Mouse (Mus musculus) R1 (cell line): ENCODE results near the gene Traf3ip3.
A peak's percentile ranks its signal among the peaks of the same experiment; 100 is the strongest.

ENCODE experiments used
- DNase-seq: peaks from one replicate; pipeline ENCODE4 v3.0.0-alpha.2; 2018; ENCODE audit warnings: low read depth, low spot score

Gene Traf3ip3

GRCm38 (mm10) chr1:193207503-193207902 lies 6.0 kb upstream of the Traf3ip3 start, which contains the start of gene Lamb3:
Gene Lamb3 (plus strand): TSS chr1:193207699.
- no peak for DNase-seq

- no peak for DNase-seq
Observed at GRCm38 (mm10) chr1:193205431-193205830, 3.9 kb upstream of the Traf3ip3 start.

GRCm38 (mm10) chr1:193203821-193204220 lies 2.3 kb upstream of the Traf3ip3 start:
- no peak for DNase-seq

DNA sequence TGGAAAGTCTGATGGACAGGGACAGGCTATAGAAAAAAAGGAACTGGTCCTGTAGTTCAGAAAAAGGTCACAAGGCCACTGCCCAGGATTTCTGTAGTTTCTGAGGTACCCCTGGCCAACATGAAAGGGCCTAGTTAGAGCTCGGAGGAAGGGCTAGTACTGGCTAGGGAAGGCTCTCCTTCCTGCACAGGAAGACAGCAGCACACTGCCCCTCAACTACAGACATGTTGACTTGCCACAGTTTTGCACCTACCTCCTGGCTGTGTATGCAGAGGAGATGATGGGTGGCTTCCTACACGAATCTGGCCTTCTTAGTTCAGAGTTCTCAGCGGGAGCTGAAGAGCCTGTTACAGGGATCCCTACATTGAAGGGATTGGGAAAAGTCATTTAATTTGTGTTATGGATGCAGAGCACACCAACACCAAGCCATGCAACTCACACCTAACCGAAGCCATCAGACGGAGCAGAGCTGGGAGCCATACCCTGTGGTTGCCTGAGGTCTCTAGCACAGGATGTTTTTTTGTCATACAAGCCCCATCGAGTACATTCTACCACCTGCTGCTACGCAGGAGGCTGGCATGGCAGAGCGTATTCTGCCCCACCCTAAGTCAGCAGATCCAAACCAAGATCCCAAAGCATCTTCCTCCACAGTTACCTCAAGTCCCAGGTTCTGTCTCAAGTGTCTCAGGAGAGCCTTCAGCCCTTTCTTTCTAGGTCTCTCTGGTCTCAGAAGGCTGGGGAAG lies 692 bp downstream of the Traf3ip3 start:
- no peak for DNase-seq

GRCm38 (mm10) chr1:193198312-193198711 lies 3.2 kb downstream of the Traf3ip3 start:
- no peak for DNase-seq

- no peak for DNase-seq
Observed at GRCm38 (mm10) chr1:193197494-193198205, 3.9 kb downstream of the Traf3ip3 start.

GRCm38 (mm10) chr1:193195169-193195810 lies 6.2 kb downstream of the Traf3ip3 start:
- DNase-seq: no peak

DNA sequence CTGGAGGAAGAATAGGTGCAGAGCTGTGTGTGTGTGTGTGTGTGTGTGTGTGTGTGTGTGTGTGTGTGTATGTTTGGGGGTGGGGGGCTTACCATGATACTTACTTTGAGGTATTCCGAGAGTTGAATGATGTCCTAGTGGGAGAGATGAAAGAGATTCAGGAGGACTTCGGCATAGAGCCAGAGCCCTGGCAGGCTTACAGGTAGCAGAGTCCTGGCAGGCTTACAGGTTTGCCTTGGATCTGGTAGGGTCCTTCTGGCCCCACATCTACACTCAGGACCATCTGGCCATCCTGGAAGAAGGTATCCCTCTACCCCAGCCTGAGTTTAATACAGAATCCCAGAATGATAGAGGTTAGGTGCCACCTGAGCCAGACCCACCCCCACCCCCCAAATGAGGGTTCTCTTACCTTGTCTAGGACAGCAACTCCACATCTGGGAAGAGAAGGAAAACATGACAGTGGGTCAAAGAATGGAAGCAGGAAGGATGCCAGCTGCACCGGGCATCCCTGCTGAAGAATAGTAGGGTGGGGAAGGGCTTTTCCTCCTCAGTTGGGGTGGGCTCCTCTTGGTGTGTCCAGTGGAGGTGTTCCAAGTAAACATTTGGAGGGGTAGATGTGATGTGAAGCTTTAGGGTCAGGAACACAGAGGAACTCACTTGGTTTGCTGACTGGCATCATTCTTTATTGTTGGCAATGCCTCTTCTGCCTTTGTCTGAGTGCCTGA lies 6.9 kb downstream of the Traf3ip3 start:
- no peak for DNase-seq

GRCm38 (mm10) chr1:193191675-193192283 lies 9.7 kb downstream of the Traf3ip3 start:
- DNase-seq: no peak

DNA sequence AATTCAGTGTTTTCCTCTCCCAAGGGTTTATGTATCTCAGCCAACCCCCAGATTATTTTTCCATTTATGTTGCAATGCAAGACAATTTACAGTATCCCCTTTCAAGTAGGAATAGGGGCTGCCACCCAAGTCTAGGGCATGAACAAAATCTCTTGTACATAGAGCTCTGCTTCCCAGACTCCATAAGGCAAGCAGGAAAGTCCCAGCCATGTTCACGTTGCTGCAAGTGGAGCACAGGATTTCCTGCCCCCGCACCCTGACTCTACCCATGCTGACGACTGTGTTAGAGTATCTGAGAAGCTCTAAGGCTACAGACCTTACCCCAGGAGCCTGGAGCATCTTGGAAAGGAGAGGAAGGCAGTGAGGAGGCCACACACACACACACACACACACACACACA lies 11.7 kb downstream of the Traf3ip3 start:
- no peak for DNase-seq

- DNase-seq: peak; percentile 7
Observed at GRCm38 (mm10) chr1:193189151-193189621, 12.3 kb downstream of the Traf3ip3 start.

DNA sequence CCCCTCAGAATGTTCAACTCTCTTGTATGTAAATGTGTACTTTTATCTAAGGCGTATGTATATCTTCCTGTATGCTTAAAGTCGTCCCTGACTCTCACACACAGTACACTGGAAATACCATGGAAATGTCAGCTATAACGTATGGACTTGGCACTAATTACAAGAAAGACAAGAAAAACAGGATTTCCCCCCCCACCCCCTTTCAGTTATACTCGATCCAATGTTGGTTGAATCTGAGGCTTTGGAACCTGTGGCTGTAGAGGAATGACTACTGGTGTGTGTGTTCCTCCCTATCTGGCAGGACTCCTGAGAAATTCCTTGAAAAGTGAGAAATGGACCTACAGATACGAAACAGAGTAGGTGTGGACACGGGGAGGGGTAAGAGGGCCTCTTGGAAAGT lies 13.2 kb downstream of the Traf3ip3 start:
- DNase-seq: no peak

GRCm38 (mm10) chr1:193181104-193181503 lies 20.4 kb downstream of the Traf3ip3 start:
- no peak for DNase-seq

GRCm38 (mm10) chr1:193174143-193174733 lies 27.3 kb downstream of the Traf3ip3 start:
- DNase-seq: peak; percentile 35

DNA sequence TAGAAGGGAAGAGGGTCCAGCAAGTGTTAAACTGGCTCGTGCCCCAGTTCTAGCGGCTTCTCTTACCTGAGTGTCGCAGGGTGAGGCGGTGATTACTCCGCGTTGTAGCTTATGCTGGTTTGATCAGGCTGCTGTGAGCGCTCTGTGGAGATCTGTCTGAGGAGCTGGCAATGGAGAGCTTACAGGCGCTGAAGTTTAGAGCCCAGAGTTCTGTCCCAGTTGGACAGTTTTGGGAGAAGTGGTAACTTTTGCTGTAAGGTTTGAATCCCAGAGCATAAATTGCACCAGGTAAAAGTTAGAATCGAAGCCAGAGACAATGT lies 27.7 kb downstream of the Traf3ip3 start:
- no peak for DNase-seq

DNA sequence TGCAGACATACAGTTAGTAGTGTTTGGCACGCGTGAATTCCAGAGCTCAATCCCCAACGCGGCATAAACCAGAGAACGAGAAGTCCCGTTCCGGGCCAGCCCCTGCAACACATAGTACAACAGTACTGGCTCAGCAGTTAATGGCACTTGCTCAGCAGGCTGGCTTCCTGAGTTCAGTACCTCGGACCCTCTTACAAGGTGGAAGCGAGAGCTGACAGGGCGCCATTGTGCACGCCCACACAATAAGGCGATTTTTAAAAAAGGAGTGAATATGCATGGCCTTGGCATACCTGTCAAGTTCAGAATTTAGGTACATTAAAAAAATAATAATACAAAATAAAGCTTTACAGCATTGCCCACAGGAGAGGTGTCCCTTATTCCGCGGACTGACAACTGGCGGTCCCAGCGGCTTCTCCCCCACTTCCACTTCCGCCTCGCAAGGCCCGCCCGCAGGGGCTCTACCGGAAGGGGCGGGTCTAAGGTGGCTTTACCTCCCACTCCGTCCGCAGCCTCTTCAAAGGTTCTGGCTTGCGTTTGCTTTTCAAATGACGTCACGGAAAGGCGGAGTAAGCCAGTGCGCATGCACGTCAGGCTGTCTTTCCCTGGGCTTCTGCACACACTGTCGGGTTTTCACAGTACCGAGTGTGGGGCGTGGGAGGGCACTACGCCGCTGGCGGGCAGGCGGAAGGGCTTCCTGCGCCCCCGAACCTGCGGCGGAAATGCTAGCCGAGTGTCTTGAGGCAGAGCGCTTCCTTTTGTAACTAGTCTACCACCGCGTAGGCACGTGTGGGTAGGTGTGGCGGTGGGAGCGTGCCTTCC lies 28.3 kb downstream of the Traf3ip3 start:
- peak; percentile 99 for DNase-seq

- peak; percentile 45 for DNase-seq
Observed at GRCm38 (mm10) chr1:193169856-193170255, 31.6 kb downstream of the Traf3ip3 start.

GRCm38 (mm10) chr1:193169228-193169627 lies 32.3 kb downstream of the Traf3ip3 start:
- no peak for DNase-seq

DNA sequence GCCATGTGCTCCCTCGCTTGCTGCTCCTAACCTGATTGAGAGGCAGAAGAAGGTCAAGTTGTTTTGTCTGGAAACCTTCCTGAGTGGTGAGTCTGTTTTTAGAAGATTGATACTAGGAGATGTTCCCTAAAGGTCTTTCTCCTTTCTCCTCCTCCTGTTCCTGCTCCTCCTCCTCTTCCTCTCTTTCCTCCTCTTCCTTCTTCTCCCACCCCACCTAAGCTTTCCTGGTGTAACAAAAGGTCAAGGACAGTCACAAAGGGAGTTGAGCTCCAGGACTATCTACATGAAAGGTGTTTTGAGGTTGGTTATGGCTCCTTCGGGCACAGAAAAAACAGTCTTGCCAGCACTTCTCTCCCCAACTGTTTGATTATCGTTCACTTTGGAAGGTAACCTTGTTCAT lies 33.8 kb downstream of the Traf3ip3 start, which contains the start of gene A130010J15Rik:
A130010J15Rik (plus strand) TSS at position 301 of the 400 bp plus-strand sequence.
- DNase-seq: no peak
